Mouse (Mus musculus) activated CD4-positive, CD25-positive, alpha-beta regulatory T cell, adult 4 months (primary cell): ENCODE measurements at regions not wholly inside any gene's neighbourhood (a gene's known extent, or its start where the extent isn't known, plus 50 kb on each side); places are given as distances from the start of the nearest gene placed in this dataset.

ENCODE experiments used
- ATAC-seq: one replicate; pipeline ENCODE4 v1.8.0; 2017

DNA sequence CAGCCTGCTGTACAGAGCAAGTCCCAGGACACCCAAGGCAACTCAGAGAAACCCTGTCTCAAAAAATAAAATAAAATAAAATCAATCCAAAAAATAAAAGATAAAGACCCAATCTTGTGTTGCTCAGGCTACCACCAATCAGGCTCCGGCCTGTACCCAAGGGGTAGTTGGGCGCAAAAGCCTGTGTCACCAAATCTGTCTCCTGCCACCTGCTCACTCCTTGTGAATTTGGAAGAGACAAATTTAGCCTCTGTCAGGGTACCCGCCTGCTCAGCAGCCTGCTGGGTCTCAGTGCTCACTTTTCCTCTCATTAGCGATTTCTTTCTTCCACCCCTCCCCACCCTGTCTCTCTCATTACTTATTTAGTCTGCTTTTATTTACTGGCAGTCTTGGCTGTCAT, 54.6 kb downstream of the Sox4 start:
- no peak for ATAC-seq

DNA sequence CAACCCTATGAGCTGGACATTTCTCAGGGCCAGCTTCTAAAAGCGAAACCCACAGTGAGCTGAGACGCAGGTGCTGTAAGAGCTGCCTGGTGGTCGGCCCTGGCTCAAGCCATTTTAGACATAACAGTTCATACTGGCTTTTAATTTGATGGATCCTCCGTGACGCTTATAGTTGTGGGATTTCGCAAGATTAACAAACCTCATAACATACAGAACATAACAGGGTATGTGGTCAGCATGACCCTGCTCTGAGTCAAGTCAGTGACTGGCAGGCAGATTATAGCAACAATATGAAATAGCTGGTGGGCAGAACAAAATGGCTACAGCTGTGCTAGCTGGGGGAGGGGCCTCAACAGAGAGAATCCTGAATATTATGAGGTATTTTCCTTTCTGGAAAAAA, 60.6 kb downstream of the Sox4 start:
- no peak for ATAC-seq

DNA sequence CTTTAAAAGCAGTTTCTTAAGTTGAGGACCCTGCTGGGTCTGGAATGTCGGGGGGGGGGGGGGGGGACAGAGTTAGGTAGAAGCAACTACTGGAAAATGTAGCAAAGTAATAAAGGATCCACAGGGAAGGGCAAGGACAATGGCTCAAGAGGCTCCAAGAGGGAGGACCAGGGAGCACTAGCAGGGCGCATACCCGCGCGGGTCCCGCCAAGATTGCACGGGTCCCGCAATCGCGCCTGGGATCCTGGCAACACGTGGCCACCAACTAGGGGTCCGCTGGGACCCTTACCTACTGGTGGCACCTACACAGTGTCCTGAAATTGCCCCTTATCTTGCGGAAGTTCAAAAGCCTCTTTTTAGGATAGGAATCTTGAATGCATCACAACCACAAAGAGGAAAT, 66.4 kb downstream of the Sox4 start:
- ATAC-seq: no peak

DNA sequence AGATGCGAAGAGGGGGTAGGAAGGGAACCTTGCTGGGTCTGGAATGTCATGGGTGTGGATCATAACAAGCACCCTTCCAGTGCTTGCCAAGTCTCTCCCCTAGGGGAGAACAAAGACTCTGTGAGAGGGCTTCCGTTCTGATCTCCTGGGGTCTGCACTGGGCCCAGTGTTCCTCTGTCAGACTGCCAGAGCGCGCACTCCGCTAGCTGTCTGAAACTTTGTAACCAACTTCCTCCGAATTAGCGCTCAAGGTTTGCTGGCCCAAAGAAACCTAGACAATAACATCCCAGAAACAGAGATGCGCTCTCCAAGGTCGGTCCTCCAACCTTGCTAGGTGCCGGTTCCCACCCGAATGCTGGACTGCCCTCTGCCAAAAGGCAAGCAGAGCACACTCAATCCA, 66.8 kb downstream of the Sox4 start:
- no peak for ATAC-seq

DNA sequence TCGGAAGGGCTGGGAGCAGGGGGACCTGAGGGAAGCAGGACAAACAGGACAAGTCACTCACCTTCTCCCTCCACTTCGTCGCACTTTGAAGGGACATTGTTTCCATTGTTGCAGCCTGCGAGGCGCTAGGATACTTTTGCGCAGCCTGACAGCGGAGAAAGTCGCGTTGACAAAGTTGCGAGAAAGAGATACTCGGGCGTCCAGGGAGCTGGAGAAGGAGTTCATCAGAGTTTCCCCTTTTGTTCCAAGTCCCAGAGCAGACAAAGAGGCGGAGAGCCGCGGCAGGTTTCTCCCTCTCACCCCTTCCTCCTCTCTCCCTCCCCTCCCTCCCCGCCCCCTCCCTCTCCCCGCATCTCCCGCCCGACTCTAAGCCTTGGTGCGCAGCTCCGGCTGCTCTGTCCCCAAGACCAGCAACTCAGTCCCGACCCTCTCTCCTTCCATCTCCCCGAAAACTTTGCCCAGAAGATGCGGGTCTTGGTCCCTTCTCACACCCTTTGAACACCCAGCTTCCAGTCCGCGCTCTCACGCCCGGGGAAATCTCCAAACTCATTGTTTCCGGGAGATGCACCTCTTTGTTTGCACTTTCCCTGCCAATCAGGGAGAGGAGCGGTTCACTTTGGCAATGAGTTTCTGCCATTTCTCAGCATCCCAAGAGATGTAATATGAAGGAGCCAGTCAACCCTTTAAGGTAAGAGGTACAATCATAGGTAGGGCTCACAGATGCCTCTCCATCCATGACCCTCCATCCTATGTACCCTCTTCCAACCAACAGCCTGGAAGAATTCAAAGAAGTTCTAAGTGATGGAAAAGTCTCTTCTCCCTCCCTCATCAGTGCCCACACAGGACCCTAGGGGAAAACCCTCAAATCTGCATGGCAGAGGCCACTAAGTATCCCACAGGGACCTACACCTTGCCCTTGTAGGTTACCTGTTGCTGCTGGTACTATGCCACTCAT, 68.2 kb downstream of the Sox4 start:
- no peak for ATAC-seq

DNA sequence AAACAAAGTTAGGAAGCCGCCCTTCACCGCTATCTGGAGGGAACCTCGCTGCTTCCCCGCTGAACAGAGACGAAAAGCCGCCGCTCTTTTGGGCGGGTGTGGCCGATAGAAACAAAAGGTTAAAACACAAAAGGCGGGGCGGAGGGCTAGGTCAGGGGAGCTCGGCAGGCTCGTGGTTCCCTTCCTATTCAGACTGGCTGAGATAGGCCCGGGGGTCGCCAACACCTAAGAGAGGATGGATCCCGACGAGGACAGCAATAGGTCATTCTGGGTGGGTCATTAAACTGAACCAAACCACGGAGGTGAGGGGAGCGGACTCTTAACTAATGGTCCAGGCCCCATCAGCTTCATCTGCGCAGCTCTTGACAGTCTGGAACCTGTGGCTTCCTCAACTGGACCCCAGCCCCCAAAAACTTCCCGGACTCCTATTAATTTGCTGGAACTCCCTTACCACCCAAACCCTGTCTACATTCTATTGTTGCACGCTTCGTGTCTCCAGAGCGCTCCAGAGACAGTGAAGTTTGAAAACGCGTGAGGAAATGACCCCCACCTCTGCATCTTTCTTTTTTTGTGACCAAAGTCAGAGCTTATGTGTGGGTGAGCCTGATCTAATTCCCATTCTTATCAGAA, 69.2 kb downstream of the Sox4 start:
- ATAC-seq: no peak

DNA sequence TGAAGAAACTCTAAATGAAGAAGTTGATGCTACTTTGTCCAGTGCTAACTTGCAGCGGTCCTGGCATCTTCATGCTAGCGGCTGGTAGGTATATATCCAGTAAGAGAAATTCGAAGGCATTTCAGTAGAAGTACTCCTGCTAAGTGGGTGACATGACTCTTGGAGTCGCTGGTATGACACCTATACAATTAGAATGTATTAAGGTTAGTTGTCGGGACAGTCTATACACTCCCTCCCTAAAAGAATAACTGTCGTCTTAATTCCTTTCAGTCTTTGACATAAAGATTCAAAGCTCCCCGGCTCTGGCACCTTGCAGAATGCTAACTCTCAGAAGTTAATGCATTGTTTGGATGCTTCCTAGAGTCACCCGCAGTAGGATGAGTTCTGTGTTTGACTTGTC, 70.1 kb downstream of the Sox4 start:
- no peak for ATAC-seq

DNA sequence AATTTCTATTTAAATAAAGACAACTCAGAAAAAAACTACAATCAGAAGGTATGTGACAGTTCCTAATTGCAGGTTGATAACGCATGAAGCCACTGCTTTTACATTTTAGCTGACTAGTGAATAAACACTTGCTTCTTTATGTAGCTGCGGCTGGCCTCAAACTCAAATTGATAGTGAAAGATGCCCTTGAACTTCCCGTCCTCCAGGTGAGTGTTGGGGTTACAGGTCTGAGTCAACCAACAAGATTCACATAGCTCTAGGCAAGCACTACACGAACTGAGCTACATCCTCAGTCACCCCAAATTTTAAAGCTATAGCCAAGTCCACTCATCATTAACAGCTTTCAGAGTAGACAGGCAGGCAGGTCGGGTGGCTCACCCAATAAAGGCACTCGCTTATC, 72.6 kb downstream of the Sox4 start:
- ATAC-seq: no peak

DNA sequence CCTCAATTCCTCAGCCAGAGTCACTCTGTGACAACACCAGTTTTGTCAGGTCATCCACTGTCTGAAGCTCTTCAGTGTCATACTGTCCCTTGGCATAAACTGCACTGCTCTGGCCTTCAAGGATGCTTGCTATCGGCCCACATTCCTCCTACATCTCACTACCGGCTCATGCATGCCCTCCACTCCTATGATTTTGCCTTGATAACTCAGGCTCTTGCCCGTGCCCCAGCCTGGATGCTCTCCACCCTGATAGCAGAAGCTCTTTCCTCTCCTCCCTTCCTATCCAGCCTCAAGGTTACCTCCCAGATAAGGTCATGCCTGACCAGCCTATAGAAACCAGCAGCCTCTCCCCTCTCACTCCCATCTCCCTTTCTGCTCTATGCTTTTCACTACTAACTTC, 74.8 kb downstream of the Sox4 start:
- no peak for ATAC-seq

DNA sequence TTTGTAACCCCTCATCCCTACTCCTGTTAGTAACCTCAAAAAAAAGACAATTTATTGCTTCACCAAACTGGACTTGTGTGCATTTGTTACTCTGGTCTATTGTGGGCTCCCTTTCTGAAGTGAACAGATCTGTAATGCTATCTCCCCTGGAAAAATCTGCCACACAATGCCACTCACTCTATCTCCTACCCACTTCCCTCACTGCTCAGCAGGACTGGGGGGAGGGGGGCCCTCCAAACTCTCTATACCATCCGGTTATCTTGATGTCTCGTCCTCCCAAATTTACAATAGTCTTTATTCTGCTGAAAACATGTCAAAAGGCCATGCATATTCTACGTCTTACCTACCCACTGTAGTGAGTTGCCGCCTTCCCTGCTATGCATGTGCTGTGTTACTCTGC, 76.7 kb downstream of the Sox4 start:
- ATAC-seq: no peak

DNA sequence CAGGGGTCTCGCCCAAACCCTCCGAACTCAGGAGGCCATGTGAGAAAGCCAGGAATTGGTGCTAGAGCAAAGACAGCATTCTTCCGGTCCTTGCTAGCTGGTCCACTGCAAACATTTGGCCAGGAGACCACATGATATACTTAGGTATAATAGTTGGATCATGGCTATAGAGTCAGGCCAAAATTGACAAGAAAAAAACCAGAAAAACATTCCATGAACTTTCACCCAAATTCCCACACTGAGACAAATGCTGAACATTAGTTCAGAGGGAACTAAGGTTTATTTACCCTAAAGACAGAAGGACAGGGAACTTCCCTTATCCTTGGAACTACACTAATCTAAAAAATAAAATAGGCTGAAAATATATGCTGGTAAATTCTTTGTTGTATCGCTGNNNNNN, 82.8 kb downstream of the Sox4 start:
- ATAC-seq: no peak

DNA sequence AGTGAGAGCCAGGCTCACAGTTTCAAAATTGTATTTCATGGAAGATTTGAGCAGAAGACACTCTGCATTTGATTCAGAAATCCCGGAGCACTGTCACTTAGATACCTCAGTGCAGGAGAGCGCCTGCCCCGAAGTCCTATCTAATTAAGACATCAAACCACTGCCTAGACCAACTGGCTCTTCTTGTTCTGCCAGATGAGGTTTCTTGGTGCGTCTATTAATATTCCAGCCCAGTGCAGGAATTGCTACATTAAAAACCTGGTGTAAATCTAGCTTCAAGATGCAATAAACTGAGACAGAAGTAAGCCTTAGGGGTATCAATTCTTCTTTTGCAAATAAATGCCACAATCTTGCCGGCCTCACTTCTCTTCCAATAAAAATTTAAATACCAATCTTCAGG, 86.3 kb downstream of the Sox4 start:
- ATAC-seq: no peak

DNA sequence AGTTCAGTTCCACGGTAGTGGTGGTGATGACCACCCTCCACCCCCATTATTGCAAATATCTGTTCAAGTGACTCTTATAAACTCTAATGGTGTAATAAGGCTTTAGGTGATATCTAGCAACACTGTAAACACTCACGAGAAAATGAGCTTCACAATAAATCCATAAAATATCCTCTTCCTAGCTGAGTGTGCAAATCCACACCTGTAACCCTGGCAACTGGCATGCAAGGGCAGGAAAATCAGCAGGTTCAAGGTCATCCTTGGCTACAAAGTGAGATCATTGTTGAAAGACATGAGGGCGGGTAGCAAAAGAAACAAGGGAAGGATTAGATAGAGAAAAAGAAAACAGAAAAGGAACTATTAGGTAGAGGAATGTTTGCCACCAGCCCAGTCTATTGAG, 86.8 kb downstream of the Sox4 start:
- ATAC-seq: no peak

DNA sequence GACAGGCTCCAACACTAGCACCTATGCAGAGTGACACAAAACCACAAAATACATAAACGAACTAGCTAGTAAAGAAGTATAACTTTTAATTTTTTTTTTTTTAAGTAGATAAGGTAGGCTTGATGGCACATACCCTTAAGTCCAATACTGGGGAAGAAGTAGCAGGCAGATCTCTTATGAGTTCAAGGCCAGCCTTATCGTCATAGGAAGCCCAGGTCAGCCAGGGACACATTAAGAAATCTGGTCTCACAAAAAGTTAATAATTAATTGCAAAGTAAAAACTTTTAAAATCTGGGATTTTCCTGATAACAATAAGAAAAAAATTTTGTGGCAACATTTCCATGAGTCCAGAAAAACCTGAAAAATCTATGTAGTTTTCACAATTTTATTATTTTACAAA, 92.9 kb downstream of the Sox4 start:
- no peak for ATAC-seq

DNA sequence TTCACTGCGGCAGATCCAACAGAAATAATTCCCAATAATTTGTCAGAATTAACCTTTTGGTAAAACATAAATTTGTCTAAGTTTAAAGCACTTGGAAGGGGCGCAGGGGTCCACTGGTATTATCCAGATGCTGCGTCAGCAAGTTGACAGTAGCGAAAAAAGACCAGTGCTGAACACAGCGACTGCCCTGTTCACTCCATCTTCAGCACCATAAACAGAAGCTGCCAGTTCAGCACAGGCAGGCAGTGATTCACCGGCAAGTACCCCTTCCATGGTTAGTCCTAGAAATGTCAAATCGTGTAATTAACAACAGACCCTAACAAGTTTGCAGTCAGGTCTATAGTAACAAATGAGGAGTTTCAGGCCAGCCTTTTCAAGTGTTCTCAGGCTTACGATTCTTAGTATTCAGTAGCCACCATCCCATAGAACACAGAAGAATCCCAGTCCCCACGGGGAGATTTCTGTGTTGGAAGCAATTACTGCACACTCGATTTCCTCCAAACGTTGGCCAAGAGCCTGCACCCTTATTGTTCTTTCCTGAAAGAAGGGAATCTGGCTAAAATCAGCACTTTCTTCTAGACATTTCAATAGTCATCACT, 93.6 kb downstream of the Sox4 start:
- ATAC-seq: no peak

DNA sequence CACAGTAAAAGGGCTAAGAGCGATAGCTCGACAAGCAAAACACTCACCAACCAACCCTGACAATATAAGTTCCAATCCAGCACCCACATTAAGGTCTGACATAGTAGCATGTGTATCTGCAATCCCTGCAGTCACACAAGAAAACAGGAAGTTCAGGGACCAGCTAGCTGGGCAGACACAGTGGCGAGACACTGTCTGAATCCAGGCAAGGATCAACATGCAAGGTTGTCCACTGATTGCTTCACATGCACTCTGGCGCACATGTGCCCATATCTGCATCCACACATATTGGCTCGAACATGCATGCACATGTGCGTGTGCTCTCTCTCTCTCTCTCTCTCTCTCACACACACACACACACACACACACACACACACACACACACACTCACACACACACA, 95.5 kb downstream of the Sox4 start:
- no peak for ATAC-seq

DNA sequence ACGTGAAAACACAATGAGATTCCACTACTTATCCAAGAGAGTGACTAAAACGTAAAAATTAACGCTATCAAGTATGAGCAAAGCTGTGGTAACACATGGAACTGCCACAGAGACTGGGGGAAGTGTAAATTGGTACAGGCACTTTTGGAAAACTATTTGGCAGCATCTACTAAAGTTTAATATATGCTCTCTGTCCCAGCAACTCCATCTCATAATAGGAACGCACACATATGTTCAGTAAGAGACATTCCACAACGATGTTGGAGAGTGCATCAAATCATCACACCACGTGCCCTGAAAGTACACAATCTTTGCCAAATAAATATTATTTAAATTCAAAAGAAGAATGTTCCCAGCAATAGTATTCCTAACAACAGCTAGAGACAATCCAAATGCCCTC, 96.3 kb downstream of the Sox4 start:
- ATAC-seq: no peak

DNA sequence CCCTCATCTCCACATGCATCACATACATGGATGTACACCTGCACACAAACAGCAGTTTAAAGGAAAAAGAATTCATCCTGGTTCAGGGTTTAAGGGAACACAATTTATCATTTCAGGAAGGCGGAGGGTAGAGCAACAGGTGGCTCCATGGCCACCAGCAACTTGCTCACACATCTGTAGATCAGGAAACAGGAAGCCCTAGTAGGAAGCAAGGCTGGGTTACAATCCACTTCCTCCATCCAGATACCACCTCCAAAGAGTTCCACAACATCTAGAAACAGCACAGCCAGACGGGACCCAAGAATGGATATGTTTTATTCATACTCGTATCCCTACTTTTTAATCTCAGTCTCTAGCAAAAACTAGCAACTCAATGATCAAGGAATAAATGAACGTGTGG, 97.0 kb downstream of the Sox4 start:
- no peak for ATAC-seq

DNA sequence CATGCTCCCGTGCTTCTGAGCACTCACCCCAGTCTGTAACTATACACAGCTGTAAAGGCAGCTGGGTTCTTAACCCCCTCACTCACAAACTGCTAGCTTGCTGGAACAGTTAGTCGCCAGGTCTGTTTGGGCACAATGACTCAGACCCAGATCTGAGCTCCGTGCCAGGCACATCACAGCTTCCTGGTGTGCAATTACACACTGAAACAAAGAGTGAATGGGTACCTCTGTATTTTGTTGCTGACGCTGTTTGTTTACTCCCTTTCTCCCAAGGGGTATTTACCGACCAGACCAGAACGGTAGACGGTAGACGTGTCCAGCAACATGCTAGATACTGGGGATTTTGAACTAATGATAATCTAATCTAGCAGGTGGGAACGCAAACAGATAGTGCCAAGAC, 99.3 kb downstream of the Sox4 start:
- ATAC-seq: no peak

DNA sequence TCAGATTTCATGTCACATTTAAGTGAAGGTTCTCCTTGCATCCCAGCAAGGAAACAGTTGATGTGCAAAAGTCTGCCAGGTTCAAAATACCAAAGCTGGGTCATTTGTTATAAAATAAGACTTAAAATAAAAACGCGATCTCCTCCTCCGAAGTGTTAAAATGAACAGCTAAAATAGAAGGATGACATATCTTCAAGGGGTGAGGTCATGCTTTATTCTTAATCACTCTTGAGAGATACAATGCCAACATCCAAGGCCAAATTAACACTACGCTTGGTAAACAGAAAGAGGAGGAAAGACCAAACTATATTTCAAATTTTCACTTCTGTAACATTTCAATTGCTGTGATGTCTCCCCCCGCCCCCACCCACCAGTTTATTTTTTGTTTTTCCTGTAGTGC, 105.2 kb downstream of the Sox4 start:
- ATAC-seq: no peak

DNA sequence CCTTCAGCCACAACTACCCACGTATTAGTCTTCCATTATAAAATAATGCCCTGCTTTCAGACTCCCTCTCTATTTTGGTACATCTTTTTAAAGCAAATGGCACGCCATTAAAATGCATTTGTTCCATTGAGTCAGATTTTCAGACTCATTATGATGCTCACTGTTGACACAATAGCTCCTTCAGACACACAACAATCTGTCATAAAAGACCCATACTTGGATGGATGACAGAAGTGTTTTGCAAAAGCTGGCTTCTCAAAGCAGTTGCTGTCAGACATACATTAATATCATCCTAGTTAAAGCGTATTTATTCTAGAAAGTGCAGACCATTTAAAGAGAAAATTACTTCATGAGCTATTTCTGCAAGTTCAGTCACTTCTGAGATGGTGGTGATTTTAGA, 106.0 kb downstream of the Sox4 start:
- ATAC-seq: no peak

DNA sequence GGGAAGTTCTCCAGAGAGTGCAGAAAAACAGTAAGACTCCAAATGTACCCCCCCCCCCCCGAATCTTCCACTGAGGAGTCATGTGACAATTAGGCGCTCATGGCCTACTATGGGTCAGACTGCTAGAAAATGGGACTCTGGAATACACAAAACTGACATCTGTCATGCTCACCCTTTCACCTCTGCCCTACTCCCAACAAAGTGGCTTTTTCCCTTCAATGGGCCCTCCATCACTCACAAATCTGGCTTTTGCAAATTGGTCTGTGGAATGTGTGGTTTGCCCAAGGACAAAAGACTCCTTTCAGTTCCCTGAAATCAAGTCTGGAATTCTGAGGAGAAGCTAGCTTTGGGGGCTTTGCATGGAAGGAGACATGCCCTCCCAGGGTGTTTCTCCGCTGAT, 109.0 kb downstream of the Sox4 start:
- no peak for ATAC-seq

DNA sequence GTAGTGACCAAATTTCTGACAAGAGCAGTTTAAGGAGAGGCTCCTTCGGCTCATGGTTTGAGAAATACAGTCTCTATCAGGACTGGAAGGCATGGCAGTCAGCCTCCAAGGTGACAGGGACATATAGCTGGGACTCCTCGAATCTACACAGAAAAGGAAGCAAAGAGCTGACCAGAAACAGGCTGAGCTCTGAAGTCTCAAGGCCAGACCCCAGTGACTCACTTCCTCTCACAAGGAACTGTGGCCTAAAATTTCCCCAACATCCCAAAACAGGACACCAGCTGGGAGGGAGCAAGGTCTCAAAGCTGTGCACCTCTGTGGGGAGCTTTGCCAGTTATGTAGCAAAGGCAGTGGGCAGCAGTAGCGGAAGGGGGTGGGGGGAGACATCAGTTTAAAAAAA, 110.7 kb downstream of the Sox4 start:
- no peak for ATAC-seq

DNA sequence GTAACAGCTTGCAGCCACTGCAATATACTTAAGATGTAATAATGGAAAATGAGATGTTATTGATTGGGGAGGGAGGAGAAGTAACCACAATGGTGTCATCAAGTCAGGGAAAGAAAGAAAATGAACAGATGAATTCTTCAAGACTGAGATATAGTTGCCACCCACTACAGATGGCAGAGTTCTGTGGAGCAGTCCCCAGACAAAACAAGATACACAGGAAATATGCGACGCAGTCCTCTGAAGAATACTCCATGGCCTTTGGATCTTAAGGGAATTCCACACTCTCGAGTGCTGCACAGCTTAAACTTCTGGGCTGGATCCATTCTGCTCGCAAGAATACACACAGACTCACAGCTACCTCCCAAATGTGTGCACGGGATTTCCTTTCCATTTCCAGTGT, 113.4 kb downstream of the Sox4 start:
- no peak for ATAC-seq
